Mouse (Mus musculus): ENCODE measurements around the gene Mfn2. TPM values are rescaled to one million over a fixed set of nuclear protein-coding genes. Genes with fewer than 3 reads are reported as not detected.

Mfn2 gene
- polyA plus RNA-seq, 1 experiment from 2014 or later, result 31.6 TPM

DNA sequence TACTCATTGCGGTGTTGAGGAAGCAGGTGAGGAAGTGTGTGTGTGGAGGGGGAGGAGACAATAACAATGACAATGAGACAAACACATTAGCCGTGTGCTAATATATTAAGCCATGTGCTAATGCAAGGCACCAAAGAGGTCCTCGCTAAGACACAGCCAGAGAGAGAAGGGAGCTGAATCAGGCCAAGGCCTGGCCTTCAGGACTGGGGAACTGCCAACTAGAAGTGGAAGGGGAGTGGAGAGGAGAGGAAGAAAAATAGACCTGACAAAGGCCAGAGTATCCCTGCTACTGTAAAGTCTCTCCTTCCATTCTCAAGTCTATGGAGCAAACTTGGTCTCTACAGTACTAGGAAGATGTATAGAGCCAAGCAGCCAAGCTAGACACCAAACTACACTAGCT, 903 bp downstream of the Mfn2 start:
- no peaks in the 10 kb centered on the region for H3K27me3 ChIP-seq (replicated peaks; ENCODE audit: control insufficient read depth, insufficient read depth, low read length)
- ATAC-seq (replicated peaks; ENCODE audit: low FRiP score, low TSS enrichment, low read depth) (no peak), DNase-seq (ENCODE audit: low spot score) (no peak)
- 83% methylated on average over 3 of the region's 3 CpGs for WGBS
- H3K9me3 ChIP-seq (ENCODE audit: control insufficient read depth, low read length), result no peaks in the 10 kb centered on the region
- peak overlapping the region; percentile 83 for H3K9ac ChIP-seq (ENCODE audit: low read length)
- H3K27ac ChIP-seq (ENCODE audit: low read depth), result no peak overlapping the region
- H3K4me1 ChIP-seq (replicated peaks; ENCODE audit: control insufficient read depth, insufficient read depth, low read length), result peaks cover 8% of the 10 kb centered on the region
- H3K4me2 ChIP-seq (ENCODE audit: low read length), result peak overlapping the region; percentile 54
- H3K36me3 ChIP-seq (ENCODE audit: control insufficient read depth, insufficient read depth, low read length), result peaks cover 29% of the 10 kb centered on the region
- H3K4me3 ChIP-seq (ENCODE audit: low read depth, low read length), result peak overlapping the region; percentile 82

DNA sequence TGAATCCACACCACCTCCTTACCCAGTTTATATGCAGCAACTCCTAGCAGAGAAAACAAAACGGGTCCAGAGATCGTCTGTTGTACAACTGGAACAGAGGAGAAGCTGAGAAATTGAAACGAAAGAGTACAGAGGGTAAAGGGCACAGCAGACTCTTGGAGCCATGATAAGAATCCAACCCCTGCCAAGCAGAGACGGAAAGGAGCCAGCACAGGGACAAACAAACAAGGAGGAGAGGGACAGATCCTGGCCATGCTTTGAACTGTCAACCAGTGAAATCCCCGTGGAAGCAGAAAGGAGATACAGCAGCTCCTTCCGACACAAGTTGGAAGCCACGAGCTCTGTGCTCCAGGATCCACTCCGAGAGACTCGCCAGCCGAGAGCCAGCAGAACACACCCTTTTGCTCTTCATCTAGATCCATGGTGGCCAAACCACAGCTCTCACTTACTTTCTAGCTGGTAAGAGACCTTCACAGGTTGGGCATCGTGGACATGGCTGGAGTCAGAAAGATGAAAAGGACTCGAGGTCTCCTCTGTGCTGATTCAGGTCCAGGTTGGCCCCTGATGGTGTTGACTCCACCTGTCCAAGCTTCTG, 1.5 kb downstream of the Mfn2 start:
- DNase-seq (ENCODE audit: low spot score) (no peak), ATAC-seq (replicated peaks; ENCODE audit: low FRiP score, low TSS enrichment, low read depth) (no peak)
- Histone ChIP-seq H3K4me3 (ENCODE audit: low read depth, low read length) (no peak overlapping the region), H3K9ac (ENCODE audit: low read length) (no peak overlapping the region), H3K27me3 (replicated peaks; ENCODE audit: control insufficient read depth, insufficient read depth, low read length) (no peaks in the 10 kb centered on the region), H3K4me1 (replicated peaks; ENCODE audit: control insufficient read depth, insufficient read depth, low read length) (peaks cover 8% of the 10 kb centered on the region), H3K4me2 (ENCODE audit: low read length) (no peak overlapping the region), H3K27ac (ENCODE audit: low read depth) (no peak overlapping the region), H3K36me3 (ENCODE audit: control insufficient read depth, insufficient read depth, low read length) (peaks cover 35% of the 10 kb centered on the region), H3K9me3 (ENCODE audit: control insufficient read depth, low read length) (no peaks in the 10 kb centered on the region)
- 88% methylated on average over 12 of the region's 12 CpGs for WGBS

DNA sequence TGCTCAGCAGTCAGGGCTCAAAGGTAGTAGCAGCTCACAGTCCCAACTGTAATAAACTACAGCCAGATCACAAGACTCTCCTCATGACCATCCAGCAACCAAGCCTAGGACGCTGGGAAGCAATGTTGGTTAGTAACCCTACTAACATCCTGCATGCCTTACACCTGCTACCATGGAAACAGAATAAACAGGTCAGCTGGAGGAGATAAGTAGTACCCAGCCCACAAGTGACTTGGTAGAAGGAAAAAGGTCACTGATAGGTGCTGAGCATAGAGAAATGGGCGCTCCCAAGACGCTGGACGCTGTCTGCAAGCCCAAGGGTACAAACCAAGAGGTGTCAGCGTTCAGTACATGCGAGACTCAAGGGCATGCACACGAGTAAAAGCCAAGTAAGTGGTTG, 4.1 kb downstream of the Mfn2 start:
- Histone ChIP-seq H3K4me2 (ENCODE audit: low read length) (no peak overlapping the region), H3K36me3 (ENCODE audit: control insufficient read depth, insufficient read depth, low read length) (peaks cover 59% of the 10 kb centered on the region), H3K4me3 (ENCODE audit: low read depth, low read length) (no peak overlapping the region), H3K27ac (ENCODE audit: low read depth) (no peak overlapping the region), H3K9ac (ENCODE audit: low read length) (no peak overlapping the region), H3K27me3 (replicated peaks; ENCODE audit: control insufficient read depth, insufficient read depth, low read length) (no peaks in the 10 kb centered on the region), H3K4me1 (replicated peaks; ENCODE audit: control insufficient read depth, insufficient read depth, low read length) (peaks cover 8% of the 10 kb centered on the region), H3K9me3 (ENCODE audit: control insufficient read depth, low read length) (no peaks in the 10 kb centered on the region)
- no peak for ATAC-seq (replicated peaks; ENCODE audit: low FRiP score, low TSS enrichment, low read depth)
- DNase-seq (ENCODE audit: low spot score), result no peak
- WGBS, result 85% methylated on average over 7 of the region's 7 CpGs

DNA sequence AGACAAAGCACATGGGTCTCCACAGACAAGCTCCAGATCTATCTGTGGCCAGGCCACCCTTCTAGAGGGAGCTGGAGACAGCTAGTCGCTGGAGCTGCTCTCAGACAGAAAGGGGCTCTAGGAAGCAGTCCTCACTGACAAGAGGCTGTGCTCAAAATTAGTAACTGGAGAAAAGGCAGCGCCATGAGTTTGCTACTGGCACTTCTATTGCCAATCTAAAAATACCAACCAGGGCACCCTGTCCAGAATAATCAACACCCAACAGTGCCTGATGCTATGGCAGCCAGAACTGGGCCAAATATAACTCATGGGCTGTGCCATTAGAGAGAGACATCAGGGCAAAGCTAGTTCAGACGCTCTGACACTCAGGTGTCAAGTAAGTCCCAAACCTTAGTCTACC, 7.2 kb downstream of the Mfn2 start:
- Histone ChIP-seq H3K4me2 (ENCODE audit: low read length) (no peak overlapping the region), H3K27me3 (replicated peaks; ENCODE audit: control insufficient read depth, insufficient read depth, low read length) (no peaks in the 10 kb centered on the region), H3K4me3 (ENCODE audit: low read depth, low read length) (no peak overlapping the region), H3K9ac (ENCODE audit: low read length) (no peak overlapping the region), H3K27ac (ENCODE audit: low read depth) (no peak overlapping the region), H3K9me3 (ENCODE audit: control insufficient read depth, low read length) (no peaks in the 10 kb centered on the region), H3K36me3 (ENCODE audit: control insufficient read depth, insufficient read depth, low read length) (peaks cover 75% of the 10 kb centered on the region), H3K4me1 (replicated peaks; ENCODE audit: control insufficient read depth, insufficient read depth, low read length) (no peaks in the 10 kb centered on the region)
- 86% methylated on average over 3 of the region's 3 CpGs for WGBS
- DNase-seq (ENCODE audit: low spot score) (no peak), ATAC-seq (replicated peaks; ENCODE audit: low FRiP score, low TSS enrichment, low read depth) (no peak)

DNA sequence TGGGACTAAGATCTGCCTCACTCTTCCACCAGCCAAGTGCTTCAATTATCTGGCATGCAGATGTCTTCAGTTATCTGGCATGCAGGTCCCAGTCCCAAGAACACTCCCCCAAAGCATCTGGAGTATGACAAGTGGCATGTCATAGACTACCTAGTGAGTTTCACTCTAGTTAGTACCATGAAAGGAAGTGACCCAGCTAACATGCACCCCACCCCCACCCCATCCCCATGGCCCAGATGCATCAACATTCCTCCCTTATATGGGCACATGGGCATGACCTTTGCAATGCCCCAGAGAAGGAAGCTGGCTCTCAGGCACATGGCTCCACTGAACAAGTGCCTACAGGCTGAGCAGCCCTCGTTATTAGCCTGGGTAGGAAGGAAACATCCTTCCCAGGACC, 8.1 kb downstream of the Mfn2 start:
- no peak overlapping the region for H3K27ac ChIP-seq (ENCODE audit: low read depth)

DNA sequence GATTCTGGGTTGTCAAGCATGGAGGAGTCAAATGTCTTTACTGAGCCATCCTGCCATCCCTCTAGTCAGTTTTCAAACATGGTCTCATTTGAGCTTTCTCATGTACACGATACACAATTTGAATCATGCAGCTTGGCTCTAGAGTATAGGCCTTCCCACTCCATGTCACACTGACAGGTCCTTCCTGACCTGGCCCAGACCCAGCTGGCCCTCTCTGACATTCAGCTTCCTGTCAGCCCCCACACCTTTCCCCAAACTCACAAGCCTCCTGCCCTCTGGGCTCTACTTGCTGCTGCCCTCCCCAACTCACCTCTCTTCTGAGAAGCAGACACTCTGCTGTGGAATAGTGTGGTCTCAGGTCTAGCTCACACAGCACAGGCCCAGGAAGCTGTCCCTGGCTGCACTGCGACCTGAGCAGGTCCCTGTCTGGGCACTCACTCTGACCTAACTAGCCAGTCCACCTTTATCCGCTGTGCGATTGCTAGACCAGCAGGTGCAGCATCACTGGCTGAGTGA, 8.6 kb downstream of the Mfn2 start:
- H3K27me3 ChIP-seq (replicated peaks; ENCODE audit: control insufficient read depth, insufficient read depth, low read length), result no peaks in the 10 kb centered on the region
- H3K27ac ChIP-seq (ENCODE audit: low read depth), result no peak overlapping the region
- H3K9me3 ChIP-seq (ENCODE audit: control insufficient read depth, low read length), result no peaks in the 10 kb centered on the region
- ATAC-seq (replicated peaks; ENCODE audit: low FRiP score, low TSS enrichment, low read depth) (no peak), DNase-seq (ENCODE audit: low spot score) (no peak)
- no peak overlapping the region for H3K9ac ChIP-seq (ENCODE audit: low read length)
- 94% methylated on average over 4 of the region's 4 CpGs for WGBS
- H3K4me3 ChIP-seq (ENCODE audit: low read depth, low read length), result no peak overlapping the region
- H3K4me1 ChIP-seq (replicated peaks; ENCODE audit: control insufficient read depth, insufficient read depth, low read length), result no peaks in the 10 kb centered on the region
- H3K4me2 ChIP-seq (ENCODE audit: low read length), result no peak overlapping the region
- H3K36me3 ChIP-seq (ENCODE audit: control insufficient read depth, insufficient read depth, low read length), result peaks cover 82% of the 10 kb centered on the region

More for the DNA sequence above, 8.1 kb downstream of the Mfn2 start:
- Histone ChIP-seq H3K9ac (ENCODE audit: low read length) (no peak overlapping the region), H3K4me1 (replicated peaks; ENCODE audit: control insufficient read depth, insufficient read depth, low read length) (no peaks in the 10 kb centered on the region), H3K4me3 (ENCODE audit: low read depth, low read length) (no peak overlapping the region), H3K27me3 (replicated peaks; ENCODE audit: control insufficient read depth, insufficient read depth, low read length) (no peaks in the 10 kb centered on the region), H3K4me2 (ENCODE audit: low read length) (no peak overlapping the region), H3K36me3 (ENCODE audit: control insufficient read depth, insufficient read depth, low read length) (peaks cover 77% of the 10 kb centered on the region), H3K9me3 (ENCODE audit: control insufficient read depth, low read length) (no peaks in the 10 kb centered on the region)
- WGBS, result 59% methylated on average over 1 of the region's 1 CpGs
- DNase-seq (ENCODE audit: low spot score) (no peak), ATAC-seq (replicated peaks; ENCODE audit: low FRiP score, low TSS enrichment, low read depth) (no peak)

DNA sequence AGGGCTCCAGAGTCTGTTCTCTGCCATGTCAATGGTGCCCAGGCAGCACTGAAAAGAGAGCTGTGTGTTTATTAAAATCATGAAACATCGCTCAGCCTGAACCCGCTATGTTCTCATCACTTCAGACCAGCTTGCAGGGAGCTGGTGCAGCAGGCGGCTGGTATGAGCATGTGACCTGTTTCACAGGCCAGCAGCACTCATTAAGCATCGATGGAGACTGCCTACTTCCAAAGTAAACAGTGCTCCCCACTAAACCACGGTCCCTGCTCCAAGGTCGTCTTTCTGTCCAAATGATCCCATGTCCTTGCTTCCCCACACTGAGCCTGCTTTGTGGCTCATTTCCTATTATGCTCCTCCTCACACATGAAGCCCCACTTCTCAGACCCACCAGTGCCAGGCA, 14.2 kb downstream of the Mfn2 start:
- Histone ChIP-seq H3K9ac (ENCODE audit: low read length) (no peak overlapping the region), H3K27me3 (replicated peaks; ENCODE audit: control insufficient read depth, insufficient read depth, low read length) (no peaks in the 10 kb centered on the region), H3K4me2 (ENCODE audit: low read length) (no peak overlapping the region), H3K36me3 (ENCODE audit: control insufficient read depth, insufficient read depth, low read length) (peaks cover 84% of the 10 kb centered on the region), H3K4me3 (ENCODE audit: low read depth, low read length) (no peak overlapping the region), H3K9me3 (ENCODE audit: control insufficient read depth, low read length) (no peaks in the 10 kb centered on the region), H3K27ac (ENCODE audit: low read depth) (no peak overlapping the region), H3K4me1 (replicated peaks; ENCODE audit: control insufficient read depth, insufficient read depth, low read length) (no peaks in the 10 kb centered on the region)
- ATAC-seq (replicated peaks; ENCODE audit: low FRiP score, low TSS enrichment, low read depth) (no peak), DNase-seq (ENCODE audit: low spot score) (no peak)
- WGBS, result 80% methylated on average over 6 of the region's 6 CpGs

DNA sequence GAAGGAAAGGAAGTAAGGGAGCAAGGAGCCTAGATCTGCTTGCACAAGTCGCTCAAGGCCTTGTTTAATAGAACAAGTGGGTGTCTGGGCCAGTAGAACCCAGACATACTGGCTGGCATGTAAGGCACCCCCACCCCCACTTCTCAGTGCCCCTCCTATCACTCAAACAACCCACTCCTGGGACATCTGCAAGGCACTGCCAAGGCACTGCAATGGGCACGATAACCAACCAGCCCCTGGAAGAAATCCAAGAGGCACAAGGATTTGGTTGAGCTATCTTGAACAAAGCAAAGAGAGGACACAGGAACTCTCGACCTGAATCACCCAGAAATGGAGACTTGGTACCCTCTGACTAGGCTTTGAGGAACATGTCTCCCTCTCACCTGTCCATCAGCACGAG, 16.3 kb downstream of the Mfn2 start:
- Histone ChIP-seq H3K9me3 (ENCODE audit: control insufficient read depth, low read length) (no peaks in the 10 kb centered on the region), H3K27me3 (replicated peaks; ENCODE audit: control insufficient read depth, insufficient read depth, low read length) (no peaks in the 10 kb centered on the region), H3K36me3 (ENCODE audit: control insufficient read depth, insufficient read depth, low read length) (peaks cover 88% of the 10 kb centered on the region), H3K4me2 (ENCODE audit: low read length) (no peak overlapping the region), H3K4me1 (replicated peaks; ENCODE audit: control insufficient read depth, insufficient read depth, low read length) (no peaks in the 10 kb centered on the region), H3K9ac (ENCODE audit: low read length) (no peak overlapping the region), H3K27ac (ENCODE audit: low read depth) (no peak overlapping the region), H3K4me3 (ENCODE audit: low read depth, low read length) (no peak overlapping the region)
- WGBS, result 93% methylated on average over 4 of the region's 4 CpGs
- ATAC-seq (replicated peaks; ENCODE audit: low FRiP score, low TSS enrichment, low read depth), result no peak
- DNase-seq (ENCODE audit: low spot score), result no peak

DNA sequence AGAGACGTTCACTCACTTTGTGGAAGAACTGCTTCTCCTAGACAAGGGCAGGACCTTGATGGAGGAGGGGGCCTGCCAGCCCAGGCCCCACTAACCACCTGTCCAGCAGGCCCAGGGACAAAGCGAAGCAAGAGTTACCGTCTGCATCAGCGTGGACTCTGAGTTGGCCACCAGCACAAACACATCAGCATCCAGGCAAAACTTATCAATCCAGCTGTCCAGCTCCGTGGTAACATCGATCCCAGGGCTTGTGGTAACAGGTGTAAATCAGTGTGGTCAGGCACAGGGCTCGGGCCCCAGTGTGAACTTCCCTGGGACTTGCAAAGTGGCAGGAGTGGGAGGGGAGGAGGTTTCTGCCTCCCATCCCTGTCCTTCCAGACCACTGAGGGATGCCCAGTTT, 17.2 kb downstream of the Mfn2 start:
- H3K27me3 ChIP-seq (replicated peaks; ENCODE audit: control insufficient read depth, insufficient read depth, low read length), result no peaks in the 10 kb centered on the region
- no peak for ATAC-seq (replicated peaks; ENCODE audit: low FRiP score, low TSS enrichment, low read depth)
- peaks cover 91% of the 10 kb centered on the region for H3K36me3 ChIP-seq (ENCODE audit: control insufficient read depth, insufficient read depth, low read length)
- no peak for DNase-seq (ENCODE audit: low spot score)
- H3K9me3 ChIP-seq (ENCODE audit: control insufficient read depth, low read length), result no peaks in the 10 kb centered on the region
- H3K4me3 ChIP-seq (ENCODE audit: low read depth, low read length), result no peak overlapping the region
- no peak overlapping the region for H3K27ac ChIP-seq (ENCODE audit: low read depth)
- WGBS, result 88% methylated on average over 7 of the region's 7 CpGs
- H3K9ac ChIP-seq (ENCODE audit: low read length), result no peak overlapping the region
- H3K4me2 ChIP-seq (ENCODE audit: low read length), result no peak overlapping the region
- no peaks in the 10 kb centered on the region for H3K4me1 ChIP-seq (replicated peaks; ENCODE audit: control insufficient read depth, insufficient read depth, low read length)
